Mouse (Mus musculus) liver, embryonic 14.5 days (tissue): ENCODE measurements around the gene Plk3.

ENCODE experiments used
- CTCF ChIP-seq: IDR thresholded peaks from 2 replicates; pipeline ENCODE4 v1.5.1; 2016; ENCODE audit warnings: antibody characterized with exemption, low read depth, control low read depth
- EP300 ChIP-seq: IDR thresholded peaks from 2 replicates; pipeline ENCODE4 v1.6.1; 2016; ENCODE audit warnings: antibody characterized with exemption, low read depth

DNA sequence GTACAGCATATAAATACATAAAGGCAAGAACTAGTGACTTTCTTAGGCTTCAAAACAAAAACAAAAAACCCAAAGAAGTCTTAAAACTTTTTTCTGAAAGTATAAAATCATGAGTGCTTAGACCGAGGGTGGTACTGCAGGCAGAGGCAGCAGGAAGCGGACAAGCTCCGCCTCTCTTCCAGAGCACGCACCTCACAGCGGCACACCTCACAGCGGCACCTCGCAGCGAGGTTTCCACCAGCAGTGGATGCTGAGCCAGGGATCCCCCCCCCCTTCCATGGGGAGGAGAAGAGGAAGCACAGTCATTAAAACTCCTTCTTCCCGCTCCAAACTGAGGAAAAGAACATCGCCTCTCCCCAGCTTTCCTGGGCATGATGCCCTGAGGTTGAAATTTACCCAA, 25.9 kb upstream of the Plk3 start:
- no peak for TF ChIP-seq CTCF
- no peak for TF ChIP-seq EP300
